Mouse (Mus musculus): ENCODE data around the gene Capn2.

Gene Capn2

GRCm38 (mm10) chr1:182527261-182527766 lies 9.9 kb upstream of the Capn2 start:
- DNase-seq (ENCODE audit: extremely low spot score, low read depth, low spot score) = no peak

DNA sequence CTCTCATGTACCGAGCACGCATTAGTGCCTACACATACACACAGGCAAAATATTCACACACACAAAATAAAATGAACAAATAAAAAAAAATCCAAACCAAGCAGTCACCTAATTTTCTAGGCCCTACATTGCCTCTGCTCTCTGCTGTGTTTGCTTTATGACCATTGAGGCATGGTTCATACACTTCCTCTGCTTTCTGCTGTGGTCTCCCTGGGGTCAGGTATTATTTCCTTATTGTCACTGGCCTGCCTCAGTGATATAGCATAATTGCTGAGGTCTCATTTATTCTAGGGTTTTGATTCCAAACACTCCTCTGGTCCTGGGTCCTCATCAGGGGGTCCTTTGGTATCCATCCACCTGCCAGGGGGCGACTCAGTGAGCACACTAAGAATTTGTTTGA lies 8.2 kb upstream of the Capn2 start:
- no peak for DNase-seq (ENCODE audit: extremely low spot score, low read depth, low spot score)

GRCm38 (mm10) chr1:182523692-182524091 lies 6.3 kb upstream of the Capn2 start:
- DNase-seq (ENCODE audit: extremely low spot score, low read depth, low spot score) = no peak

DNA sequence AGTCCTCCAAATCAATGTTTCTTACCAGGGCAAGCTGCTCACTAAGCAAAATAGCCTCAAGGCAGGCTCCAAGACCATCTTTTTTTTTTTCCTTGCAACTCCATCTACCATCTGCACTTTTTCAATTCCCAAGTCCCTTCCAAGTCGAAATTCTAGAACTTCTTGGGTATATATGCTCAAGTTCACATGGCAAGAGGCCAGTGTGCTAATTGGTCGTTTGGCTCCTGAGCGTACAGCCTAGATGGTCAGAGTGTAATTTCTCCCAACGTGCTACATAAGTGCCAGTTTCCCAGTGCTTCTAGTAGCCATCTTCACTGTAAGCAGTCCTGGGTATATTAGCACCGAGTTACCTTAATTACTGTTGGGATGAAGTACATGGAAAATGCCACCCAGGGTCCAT lies 5.6 kb upstream of the Capn2 start:
- no peak for DNase-seq (ENCODE audit: extremely low spot score, low read depth, low spot score)

DNA sequence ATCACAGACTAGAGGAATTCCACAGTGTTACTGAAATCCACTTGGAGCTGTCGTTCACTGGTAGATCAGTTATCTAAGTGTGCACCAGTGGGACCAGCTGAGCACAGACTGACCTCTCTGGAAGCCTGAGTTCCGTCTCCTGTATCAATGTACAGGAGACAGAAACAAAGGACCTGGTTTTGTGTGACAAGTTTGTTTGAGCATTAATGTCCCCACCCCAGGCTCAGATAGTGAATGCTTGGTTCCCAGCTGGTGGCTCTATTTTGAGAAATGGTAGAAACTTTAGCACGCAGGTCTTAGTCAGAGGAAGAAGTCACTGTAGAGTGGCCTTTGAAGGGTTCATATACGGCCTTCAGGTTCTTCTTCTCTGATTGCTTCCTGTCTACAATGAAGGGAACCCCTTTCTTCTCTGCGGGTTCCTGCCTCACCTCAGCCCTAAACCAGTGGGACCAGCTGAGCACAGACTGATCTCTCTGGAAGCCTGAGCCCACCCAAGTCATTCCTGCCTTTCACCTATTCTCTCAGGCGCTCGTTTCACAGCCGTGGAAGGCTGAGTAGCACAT lies 3.6 kb upstream of the Capn2 start:
- DNase-seq (ENCODE audit: extremely low spot score, low read depth, low spot score) = no peak

GRCm38 (mm10) chr1:182520091-182520937 lies 2.9 kb upstream of the Capn2 start:
- no peak for DNase-seq (ENCODE audit: extremely low spot score, low read depth, low spot score)

- no peak for DNase-seq (ENCODE audit: extremely low spot score, low read depth, low spot score)
These were observed 1.9 kb upstream of the Capn2 start for GRCm38 (mm10) chr1:182519341-182519740.

GRCm38 (mm10) chr1:182518811-182519210 lies 1.4 kb upstream of the Capn2 start:
- no peak for DNase-seq (ENCODE audit: extremely low spot score, low read depth, low spot score)

DNA sequence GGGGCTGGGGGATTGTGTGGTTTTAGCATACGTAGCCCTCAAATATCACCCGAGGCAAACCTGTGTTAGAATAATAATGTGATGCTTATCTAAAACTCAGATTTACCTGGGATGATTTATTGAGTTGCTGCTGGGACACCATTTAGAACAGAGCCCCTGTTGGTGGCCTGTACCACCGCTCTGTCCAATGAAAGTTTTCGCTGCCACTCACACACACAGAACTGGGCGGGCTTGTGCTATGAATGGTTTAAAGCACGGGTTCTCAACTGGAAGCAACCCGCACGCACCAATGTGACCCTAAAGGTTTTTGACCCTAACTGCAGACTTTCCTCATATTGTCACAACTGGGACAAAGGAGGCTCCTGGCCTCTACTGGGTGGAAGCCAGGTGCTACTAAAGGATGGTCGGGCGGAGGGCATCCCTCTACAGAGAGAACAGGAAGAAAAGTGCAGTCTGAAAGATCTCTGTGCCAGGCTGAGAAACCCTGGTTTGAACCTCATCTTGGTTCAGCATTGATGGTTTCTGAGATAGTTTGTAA lies 804 bp upstream of the Capn2 start:
- no peak for DNase-seq (ENCODE audit: extremely low spot score, low read depth, low spot score)

DNA sequence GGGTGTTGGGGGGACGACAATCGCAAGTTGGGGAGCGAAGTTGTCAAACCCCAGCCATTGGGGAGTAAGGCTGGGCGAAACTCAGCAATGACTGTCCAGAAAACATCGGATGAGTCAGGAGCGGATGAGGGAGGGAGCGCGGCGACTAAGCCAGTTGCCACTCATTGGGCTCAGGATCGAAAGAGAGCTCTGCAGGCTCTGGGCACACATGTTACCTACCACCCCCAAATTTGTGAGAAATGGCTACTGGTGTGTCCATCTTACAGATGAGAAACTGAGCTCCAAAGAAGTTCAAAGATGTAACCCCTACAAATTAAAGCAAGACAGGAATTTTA lies 236 bp upstream of the Capn2 start:
- no peak for DNase-seq (ENCODE audit: extremely low spot score, low read depth, low spot score)

- DNase-seq (ENCODE audit: extremely low spot score, low read depth, low spot score) = no peak
These were observed 2.4 kb downstream of the Capn2 start for GRCm38 (mm10) chr1:182514803-182515590.

- no peak for DNase-seq (ENCODE audit: extremely low spot score, low read depth, low spot score)
These were observed 3.7 kb downstream of the Capn2 start for GRCm38 (mm10) chr1:182513714-182514113.

- DNase-seq (ENCODE audit: extremely low spot score, low read depth, low spot score) = no peak
These were observed 4.5 kb downstream of the Capn2 start for GRCm38 (mm10) chr1:182512901-182513410.

DNA sequence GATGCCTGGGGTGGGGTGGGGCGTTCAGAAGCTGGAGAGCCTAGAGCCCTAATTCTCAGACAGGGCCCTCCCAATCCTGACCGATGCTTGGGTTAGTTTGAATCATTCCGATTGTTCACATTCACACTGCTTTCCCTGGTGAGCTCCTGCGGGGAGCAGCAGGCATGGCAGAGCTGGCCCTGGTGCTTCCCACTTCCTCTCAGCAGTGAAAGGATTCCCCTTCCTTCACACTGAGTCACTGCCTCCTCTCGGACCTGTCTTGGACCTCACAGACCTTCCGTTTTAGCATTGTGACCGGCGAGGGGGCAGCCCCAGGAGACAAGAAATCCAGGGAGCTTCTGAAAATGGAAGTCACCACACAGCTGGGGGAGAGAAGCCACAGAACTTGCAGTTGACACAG lies 5.6 kb downstream of the Capn2 start:
- no peak for DNase-seq (ENCODE audit: extremely low spot score, low read depth, low spot score)

DNA sequence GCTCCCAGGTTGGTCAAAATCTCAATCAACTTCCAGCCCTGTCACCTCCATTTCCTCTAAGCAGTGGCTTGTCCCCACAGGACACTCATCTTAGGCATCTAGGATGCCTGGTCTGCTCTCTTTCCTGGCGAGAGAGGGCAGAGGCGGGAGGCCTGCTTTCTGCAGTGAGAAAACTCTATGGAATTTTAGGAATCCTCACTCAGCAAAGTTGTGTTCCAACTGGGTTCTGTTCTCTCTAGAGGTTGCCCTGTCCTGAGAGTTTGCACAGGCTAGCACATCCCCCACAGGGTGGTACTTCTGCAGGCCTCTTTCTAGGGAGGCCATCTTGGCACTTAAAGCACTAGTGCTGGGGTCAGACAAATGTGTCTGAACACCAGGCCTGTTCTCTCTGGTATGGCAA lies 6.3 kb downstream of the Capn2 start:
- DNase-seq (ENCODE audit: extremely low spot score, low read depth, low spot score) = no peak

DNA sequence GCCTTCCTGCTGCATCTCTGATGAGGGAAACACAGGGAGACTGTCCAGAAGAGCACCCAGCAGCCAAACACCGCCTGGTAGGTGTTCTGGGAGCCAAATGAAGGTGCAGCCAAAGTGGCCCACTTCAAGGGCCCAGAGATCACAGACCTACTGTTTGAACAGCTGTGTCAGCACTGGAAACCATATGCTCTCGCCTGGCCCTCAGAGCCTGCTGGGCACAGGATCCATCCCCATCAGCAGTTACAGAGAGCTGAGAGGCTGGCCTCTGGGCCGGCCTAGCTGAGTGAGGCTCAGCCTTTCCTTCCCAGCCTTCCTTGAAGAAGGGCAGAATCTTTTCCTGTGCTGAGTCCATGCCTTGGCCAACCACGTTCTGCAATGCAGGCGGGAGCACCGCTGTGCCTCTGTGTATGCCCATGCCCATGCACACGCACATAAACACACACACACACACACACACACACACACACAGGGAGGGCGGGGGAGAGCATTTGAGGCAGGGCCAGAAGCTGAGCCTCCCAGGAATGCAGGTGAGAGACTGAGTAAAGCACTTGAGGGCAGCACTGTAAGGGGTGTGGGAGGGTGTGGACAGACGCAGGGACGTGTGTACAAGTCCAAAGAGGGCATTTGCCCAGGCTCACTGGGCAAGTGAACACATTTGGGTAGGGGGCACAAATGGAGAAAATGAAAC lies 8.2 kb downstream of the Capn2 start:
- no peak for DNase-seq (ENCODE audit: extremely low spot score, low read depth, low spot score)

- no peak for DNase-seq (ENCODE audit: extremely low spot score, low read depth, low spot score)
These were observed 11.0 kb downstream of the Capn2 start for GRCm38 (mm10) chr1:182506229-182506986.

GRCm38 (mm10) chr1:182505291-182505690 lies 12.1 kb downstream of the Capn2 start:
- no peak for DNase-seq (ENCODE audit: extremely low spot score, low read depth, low spot score)

- no peak for DNase-seq (ENCODE audit: extremely low spot score, low read depth, low spot score)
These were observed 13.2 kb downstream of the Capn2 start for GRCm38 (mm10) chr1:182504223-182504622.
